In genomic region chr7:45783511-45784091, GRCm38 (mm10) we compare ENCODE assay signal across 8 mouse cellular contexts. TPM values are rescaled to one million over a fixed set of nuclear protein-coding genes. Genes with fewer than 3 reads are reported as not detected.
DNase-seq lines count a peak whose midpoint lies in the region; ATAC-seq and TF ChIP-seq lines count a peak whose summit lies in the region.

Gene Lmtk3 (plus strand): TSS chr7:45783738.

- peak within 1 kb of the TSS; percentile 72 for H3K9ac ChIP-seq in heart, embryonic 11.5 days (ENCODE audit: low read depth, low read length)
- H3K9ac ChIP-seq in kidney, embryonic 14.5 days (ENCODE audit: low read depth, low read length): peak within 1 kb of the TSS; percentile 62
- H3K9ac ChIP-seq in limb, embryonic 15.5 days: peak within 1 kb of the TSS; percentile 41
- peak within 1 kb of the TSS; percentile 81 for H3K9ac ChIP-seq in midbrain, embryonic 15.5 days

- H3K27me3 ChIP-seq in heart, embryonic 11.5 days (ENCODE audit: control insufficient read depth, insufficient read depth, low read length): peaks cover 67% of the 10 kb centered on the region
- no peaks in the 10 kb centered on the region for H3K27me3 ChIP-seq in kidney, embryonic 14.5 days (ENCODE audit: control insufficient read depth, insufficient read depth, low read length)
- H3K27me3 ChIP-seq in limb, embryonic 15.5 days: 0 out of 2 replicates have a peak, but pooled peaks cover 2% of the 10 kb centered on the region
- H3K27me3 ChIP-seq in midbrain, embryonic 15.5 days (replicated peaks): no peaks in the 10 kb centered on the region
- H3K27me3 ChIP-seq in testis, adult 2 months (ENCODE audit: control insufficient read depth, insufficient read depth, low read length): no peaks in the 10 kb centered on the region

- H3K4me2 ChIP-seq in heart, embryonic 11.5 days: peak within 1 kb of the TSS; percentile 67
- H3K4me2 ChIP-seq in kidney, embryonic 14.5 days (replicated peaks; ENCODE audit: low read depth, low read length): peak within 1 kb of the TSS; percentile 99
- H3K4me2 ChIP-seq in limb, embryonic 15.5 days: peak within 1 kb of the TSS; percentile 87
- peak within 1 kb of the TSS; percentile 75 for H3K4me2 ChIP-seq in midbrain, embryonic 15.5 days

- no peaks in the 10 kb centered on the region for H3K9me3 ChIP-seq in heart, embryonic 11.5 days (replicated peaks; ENCODE audit: control insufficient read depth, low read length)
- no peaks in the 10 kb centered on the region for H3K9me3 ChIP-seq in kidney, embryonic 14.5 days (ENCODE audit: control insufficient read depth, low read length)
- H3K9me3 ChIP-seq in limb, embryonic 15.5 days: no peaks in the 10 kb centered on the region
- no peaks in the 10 kb centered on the region for H3K9me3 ChIP-seq in midbrain, embryonic 15.5 days

- H3K4me1 ChIP-seq in heart, embryonic 11.5 days (ENCODE audit: control insufficient read depth, insufficient read depth, low read length): peaks cover 9% of the 10 kb centered on the region; the same call in 1 of the 2 replicates
- peaks cover 16% of the 10 kb centered on the region for H3K4me1 ChIP-seq in kidney, embryonic 14.5 days (ENCODE audit: control insufficient read depth, insufficient read depth, low read length)
- H3K4me1 ChIP-seq in limb, embryonic 15.5 days: peaks cover 47% of the 10 kb centered on the region
- peaks cover 35% of the 10 kb centered on the region for H3K4me1 ChIP-seq in midbrain, embryonic 15.5 days
- peaks cover 38% of the 10 kb centered on the region for H3K4me1 ChIP-seq in testis, adult 2 months (ENCODE audit: control insufficient read depth, insufficient read depth, low read length)

- peak within 1 kb of the TSS; percentile 45 for H3K4me3 ChIP-seq in heart, embryonic 11.5 days (ENCODE audit: low read depth, low read length)
- H3K4me3 ChIP-seq in kidney, embryonic 14.5 days (ENCODE audit: low read length): peak within 1 kb of the TSS; percentile 62
- H3K4me3 ChIP-seq in limb, embryonic 15.5 days: peak within 1 kb of the TSS; percentile 59
- peak within 1 kb of the TSS; percentile 96 for H3K4me3 ChIP-seq in midbrain, embryonic 15.5 days
- peak within 1 kb of the TSS; percentile 83 for H3K4me3 ChIP-seq in testis, adult 2 months (ENCODE audit: control insufficient read depth, low read depth, low read length)

- TF ChIP-seq POLR2A in testis, adult 2 months (IDR thresholded peaks at IDR 0.05; ENCODE audit: control insufficient read depth, low read depth, low read length): no peak; the same call in 1 of the 2 replicates

- under 1% methylated on average over 38 of the region's 38 CpGs for WGBS in heart, embryonic 11.5 days (ENCODE audit: insufficient replicate concordance)
- WGBS in kidney, embryonic 14.5 days: under 1% methylated on average over 38 of the region's 38 CpGs
- WGBS in limb, embryonic 15.5 days: 0% methylated on average over 38 of the region's 38 CpGs
- WGBS in midbrain, embryonic 15.5 days: 2% methylated on average over 38 of the region's 38 CpGs

- no peak for DNase-seq in heart, adult 11 months
- peak; percentile 88 to 95 for DNase-seq in cerebellum, adult 18-20 months
- peak; percentile 61 for DNase-seq in forelimb bud, embryonic 11.5 days (ENCODE audit: low read depth, low spot score)

- no peak within 1 kb of the TSS for H3K27ac ChIP-seq in heart, embryonic 11.5 days (ENCODE audit: low read depth, low read length)
- no peak within 1 kb of the TSS for H3K27ac ChIP-seq in kidney, embryonic 14.5 days (ENCODE audit: low read depth, low read length)
- peak within 1 kb of the TSS; percentile 5; the same call in 1 of the 2 replicates for H3K27ac ChIP-seq in limb, embryonic 15.5 days
- peak within 1 kb of the TSS; percentile 95 for H3K27ac ChIP-seq in midbrain, embryonic 15.5 days
- peak within 1 kb of the TSS; percentile 10; the same call in 1 of the 2 replicates for H3K27ac ChIP-seq in testis, adult 2 months (ENCODE audit: control insufficient read depth, insufficient read depth, low read depth, low read length)

- no peak; the same call in 1 of the 2 replicates for ATAC-seq in heart, embryonic 11.5 days (replicated peaks; ENCODE audit: insufficient number of reproducible peaks, low FRiP score, low TSS enrichment)
- ATAC-seq in kidney, embryonic 14.5 days (ENCODE audit: low FRiP score, low TSS enrichment): peak; percentile 22; the same call in 1 of the 2 replicates
- no peak for ATAC-seq in limb, embryonic 15.5 days (ENCODE audit: insufficient number of reproducible peaks, low FRiP score, low TSS enrichment, low read depth)
- ATAC-seq in midbrain, embryonic 15.5 days (replicated peaks): peak; percentile 50

- no peak for TF ChIP-seq CTCF in testis, adult 2 months (IDR thresholded peaks at IDR 0.05; ENCODE audit: control insufficient read depth, insufficient read depth, insufficient replicate concordance, low read depth, low read length)

- H3K36me3 ChIP-seq in heart, embryonic 11.5 days (ENCODE audit: control insufficient read depth, insufficient read depth, low read length): no peaks in the 10 kb centered on the region
- H3K36me3 ChIP-seq in kidney, embryonic 14.5 days (ENCODE audit: control insufficient read depth, insufficient read depth, low read length): peaks cover 5% of the 10 kb centered on the region; the same call in 1 of the 2 replicates
- peaks cover 8% of the 10 kb centered on the region; the same call in 1 of the 2 replicates for H3K36me3 ChIP-seq in limb, embryonic 15.5 days
- H3K36me3 ChIP-seq in midbrain, embryonic 15.5 days (replicated peaks): peaks cover 12% of the 10 kb centered on the region; the same call in 1 of the 2 replicates
- H3K36me3 ChIP-seq in testis, adult 2 months (ENCODE audit: control insufficient read depth, insufficient read depth, low read length): no peaks in the 10 kb centered on the region

RNA-seq across cellular contexts. Expression of gene Lmtk3, which starts in this region (rescaled TPM):
- polyA plus RNA-seq in heart, embryonic 11.5 days (2014; fragmentation: Nextera tagmentation; extraction: Ambion mirVana): 0.41 and 1.1 TPM in 2 replicates
- 2.8 and 4.2 TPM in 2 replicates for polyA plus RNA-seq in kidney, embryonic 14.5 days (2014; fragmentation: Nextera tagmentation; extraction: Ambion mirVana)
- polyA plus RNA-seq in limb, embryonic 15.5 days (2015; fragmentation: Nextera tagmentation; extraction: Ambion mirVana): 1.6 and 2.0 TPM in 2 replicates
- polyA plus RNA-seq in midbrain, embryonic 15.5 days (2015; fragmentation: Nextera tagmentation; extraction: Ambion mirVana): 29.8 and 34.8 TPM in 2 replicates
- polyA plus RNA-seq in testis, adult 2 months (2012; rRNA removed): 23.1 and 26.1 TPM in 2 replicates

Comparison
In these comparisons a context has a peak if more than half of its experiments do, and no peak if none do; other contexts are left out.
1. ATAC-seq: peak in kidney, embryonic 14.5 days (single experiment) and midbrain, embryonic 15.5 days (single experiment); none in heart, embryonic 11.5 days (single experiment) and limb, embryonic 15.5 days (single experiment).
2. H3K27ac ChIP-seq: peak in limb, embryonic 15.5 days (single experiment), midbrain, embryonic 15.5 days (single experiment) and testis, adult 2 months (single experiment); none in heart, embryonic 11.5 days (single experiment) and kidney, embryonic 14.5 days (single experiment).
3. H3K4me3 ChIP-seq: peak in every context shown above with its lines; median percentile 96 in midbrain, embryonic 15.5 days; 83 in testis, adult 2 months; 62 in kidney, embryonic 14.5 days; 59 in limb, embryonic 15.5 days; 45 in heart, embryonic 11.5 days.
4. Peak in every context shown above with its lines, with median percentiles within 50 percentile points of each other: H3K4me2 ChIP-seq and H3K9ac ChIP-seq.